16 mouse cellular contexts compared by ENCODE assay signal in the genomic region with DNA sequence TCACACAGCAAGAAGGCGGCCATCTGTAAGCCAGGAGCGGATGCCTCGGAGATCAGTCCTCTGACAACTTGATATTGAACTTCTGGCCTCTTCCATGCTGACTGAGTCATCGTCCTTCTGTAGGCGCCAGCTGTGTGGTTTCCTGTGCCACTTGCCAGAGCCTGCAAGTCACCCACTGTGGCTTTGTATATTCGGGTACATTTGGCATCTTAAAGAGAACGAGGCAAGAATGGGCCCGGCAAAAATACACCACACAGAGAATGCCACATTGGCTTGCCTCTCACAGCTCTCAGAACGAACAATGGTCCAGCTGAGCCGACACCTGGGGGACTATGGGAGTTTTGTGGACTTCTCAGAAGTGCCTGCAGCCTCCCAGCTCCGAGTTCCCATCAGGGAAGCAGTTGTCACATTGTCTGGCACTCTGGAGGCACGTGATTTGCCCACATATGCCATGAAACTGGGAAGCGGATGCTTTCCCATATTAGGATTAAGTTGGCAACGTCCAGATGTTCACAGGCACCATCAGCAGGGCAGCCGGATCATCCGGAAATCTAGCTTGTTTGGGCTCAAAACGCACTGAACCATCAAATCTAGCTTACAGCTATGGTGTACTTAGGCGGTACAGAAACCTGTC. TPM values are rescaled to one million over a fixed set of nuclear protein-coding genes. Genes with fewer than 3 reads are reported as not detected.
A peak's percentile ranks its signal among the peaks of the same experiment; 100 is the strongest.
DNase-seq lines count a peak whose midpoint lies in the region; ATAC-seq and TF ChIP-seq lines count a peak whose summit lies in the region.
"Had no signal": no experiment of that assay in that cellular context is flagged by ENCODE, and none has a peak within 500 bp of the region (broad histone marks: within the 10 kb centered on the region; RNA-seq: fewer than 3 reads in every experiment).

No protein-coding gene starts in this region.

- H3K27ac ChIP-seq in forebrain, postnatal 0 days (ENCODE audit: low read depth, low read length): no peak overlapping the region
- H3K27ac ChIP-seq in forebrain, embryonic 16.5 days (ENCODE audit: low read length): no peak overlapping the region
- no peak overlapping the region for H3K27ac ChIP-seq in lung, postnatal 0 days (ENCODE audit: low read length)
- H3K27ac ChIP-seq in intestine, embryonic 15.5 days: no peak overlapping the region
- H3K27ac ChIP-seq: embryonic facial prominence, embryonic 13.5 days; forebrain, embryonic 12.5 days; liver, embryonic 13.5 days had no signal

- ATAC-seq in forebrain, postnatal 0 days: peak; percentile 53; the same call in 1 of the 2 replicates
- no peak for ATAC-seq in forebrain, embryonic 16.5 days
- no peak for ATAC-seq in lung, postnatal 0 days
- ATAC-seq in intestine, embryonic 15.5 days: no peak
- ATAC-seq: activated CD4-positive, CD25-positive, alpha-beta regulatory T cell, adult 4 months had no signal

- H3K27me3 ChIP-seq in forebrain, postnatal 0 days (ENCODE audit: insufficient read depth, low read length): no peaks in the 10 kb centered on the region
- no peaks in the 10 kb centered on the region for H3K27me3 ChIP-seq in forebrain, embryonic 16.5 days (replicated peaks; ENCODE audit: control insufficient read depth, insufficient read depth, low read length)
- no peaks in the 10 kb centered on the region for H3K27me3 ChIP-seq in lung, postnatal 0 days (replicated peaks; ENCODE audit: insufficient read depth, low read length)
- H3K27me3 ChIP-seq in intestine, embryonic 15.5 days (replicated peaks): no peaks in the 10 kb centered on the region
- H3K27me3 ChIP-seq: embryonic facial prominence, embryonic 13.5 days; forebrain, embryonic 12.5 days; liver, embryonic 13.5 days had no signal

- TF ChIP-seq CTCF in forebrain, postnatal 0 days (IDR thresholded peaks at IDR 0.05; ENCODE audit: low read depth): no peak
- TF ChIP-seq CTCF in lung, postnatal 0 days (IDR thresholded peaks at IDR 0.05): no peak

- no peaks in the 10 kb centered on the region for H3K36me3 ChIP-seq in forebrain, postnatal 0 days (ENCODE audit: insufficient read depth)
- H3K36me3 ChIP-seq in forebrain, embryonic 16.5 days (ENCODE audit: control insufficient read depth, insufficient read depth): no peaks in the 10 kb centered on the region
- no peaks in the 10 kb centered on the region for H3K36me3 ChIP-seq in lung, postnatal 0 days (ENCODE audit: insufficient read depth, low read length)
- H3K36me3 ChIP-seq in intestine, embryonic 15.5 days: no peaks in the 10 kb centered on the region
- H3K36me3 ChIP-seq: embryonic facial prominence, embryonic 13.5 days; forebrain, embryonic 12.5 days; liver, embryonic 13.5 days had no signal

- no peaks in the 10 kb centered on the region for H3K9me3 ChIP-seq in forebrain, postnatal 0 days (ENCODE audit: low read length)
- H3K9me3 ChIP-seq in forebrain, embryonic 16.5 days (ENCODE audit: control insufficient read depth, low read length): no peaks in the 10 kb centered on the region
- H3K9me3 ChIP-seq in lung, postnatal 0 days (ENCODE audit: low read length): no peaks in the 10 kb centered on the region
- no peaks in the 10 kb centered on the region for H3K9me3 ChIP-seq in intestine, embryonic 15.5 days
- H3K9me3 ChIP-seq: embryonic facial prominence, embryonic 13.5 days; forebrain, embryonic 12.5 days; liver, embryonic 13.5 days had no signal

- H3K9ac ChIP-seq in forebrain, postnatal 0 days: no peak overlapping the region
- no peak overlapping the region for H3K9ac ChIP-seq in forebrain, embryonic 16.5 days (replicated peaks; ENCODE audit: low read depth, low read length)
- no peak overlapping the region for H3K9ac ChIP-seq in lung, postnatal 0 days (replicated peaks; ENCODE audit: low read depth)
- H3K9ac ChIP-seq in intestine, embryonic 15.5 days: no peak overlapping the region
- H3K9ac ChIP-seq: embryonic facial prominence, embryonic 13.5 days; forebrain, embryonic 12.5 days; liver, embryonic 13.5 days had no signal

- H3K4me2 ChIP-seq in forebrain, postnatal 0 days (ENCODE audit: low read depth): no peak overlapping the region
- no peak overlapping the region for H3K4me2 ChIP-seq in forebrain, embryonic 16.5 days (ENCODE audit: low read length)
- H3K4me2 ChIP-seq in lung, postnatal 0 days (replicated peaks; ENCODE audit: low read depth, low read length): no peak overlapping the region
- H3K4me2 ChIP-seq in intestine, embryonic 15.5 days (replicated peaks): no peak overlapping the region
- H3K4me2 ChIP-seq: embryonic facial prominence, embryonic 13.5 days; forebrain, embryonic 12.5 days; liver, embryonic 13.5 days had no signal

- no peaks in the 10 kb centered on the region for H3K4me1 ChIP-seq in forebrain, postnatal 0 days (ENCODE audit: insufficient read depth)
- H3K4me1 ChIP-seq in forebrain, embryonic 16.5 days (replicated peaks; ENCODE audit: control insufficient read depth, insufficient read depth, low read length): peaks cover 6% of the 10 kb centered on the region
- H3K4me1 ChIP-seq in lung, postnatal 0 days (ENCODE audit: insufficient read depth, low read depth, low read length): no peaks in the 10 kb centered on the region
- H3K4me1 ChIP-seq in intestine, embryonic 15.5 days (replicated peaks): no peaks in the 10 kb centered on the region
- H3K4me1 ChIP-seq: embryonic facial prominence, embryonic 13.5 days; forebrain, embryonic 12.5 days; liver, embryonic 13.5 days had no signal

- no peak overlapping the region for H3K4me3 ChIP-seq in forebrain, postnatal 0 days (ENCODE audit: low read depth, low read length)
- H3K4me3 ChIP-seq in forebrain, embryonic 16.5 days (replicated peaks; ENCODE audit: low read length): no peak overlapping the region
- no peak overlapping the region for H3K4me3 ChIP-seq in lung, postnatal 0 days (ENCODE audit: low read depth, low read length)
- H3K4me3 ChIP-seq in intestine, embryonic 15.5 days (replicated peaks): no peak overlapping the region
- H3K4me3 ChIP-seq: embryonic facial prominence, embryonic 13.5 days; forebrain, embryonic 12.5 days; liver, embryonic 13.5 days had no signal

- no peak for TF ChIP-seq EP300 in lung, postnatal 0 days (IDR thresholded peaks at IDR 0.05)

- no peak for DNase-seq in forebrain, postnatal 0 days
- peak; percentile 31 for DNase-seq in lung, postnatal 10 days
- no peak for DNase-seq in lung, postnatal 0 days (ENCODE audit: low spot score)
- peak; percentile 94 for DNase-seq in 416B (ENCODE audit: low read depth)
- DNase-seq in layer of hippocampus, postnatal 14 days (ENCODE audit: low spot score in 2 of 2): peak; percentile 31 to 33
- DNase-seq in urinary bladder, postnatal 10 days (ENCODE audit: low spot score): no peak
- DNase-seq: cerebellum, adult 9-10 months; kidney, adult 11 months; kidney, postnatal 25 days; liver, embryonic 13.5 days had no signal

- whole genome bisulfite sequencing in forebrain, postnatal 0 days: 61% methylated on average over 18 of the region's 18 CpGs
- 63% methylated on average over 18 of the region's 18 CpGs for WGBS in forebrain, embryonic 16.5 days
- WGBS in lung, postnatal 0 days: 70% methylated on average over 18 of the region's 18 CpGs
- 85% methylated on average over 18 of the region's 18 CpGs for WGBS in intestine, embryonic 15.5 days

RNA-seq across cellular contexts. Expression of a gene that starts 38.9 kb away (rescaled TPM):
- 10.3 and 14.4 TPM in 2 replicates for total RNA-seq in forebrain, postnatal 0 days (2014; rRNA removed)
- 8.8 and 12.1 TPM in 2 replicates for polyA plus RNA-seq in forebrain, postnatal 0 days (2015; fragmentation: Nextera tagmentation; extraction: Ambion mirVana)
- polyA plus RNA-seq in forebrain, embryonic 16.5 days (2015; fragmentation: Nextera tagmentation; extraction: Ambion mirVana): 8.0 and 9.0 TPM in 2 replicates
- not detected in 2 replicates for polyA plus RNA-seq in lung, postnatal 0 days (2015; fragmentation: Nextera tagmentation; extraction: Ambion mirVana)
- total RNA-seq in layer of hippocampus, postnatal 14 days (2021): 10 to 100 TPM; 20.9 to 24.7 TPM
- polyA plus RNA-seq in intestine, embryonic 15.5 days (2015; fragmentation: Nextera tagmentation; extraction: Ambion mirVana): 0.63 and 0.76 TPM in 2 replicates
- polyA plus RNA-seq: activated CD4-positive, CD25-positive, alpha-beta regulatory T cell, adult 4 months; thymus, postnatal 0 days had no signal

Comparison
In these comparisons a context has a peak if more than half of its experiments do, and no peak if none do; other contexts are left out.
1. DNase-seq: peak in lung, postnatal 10 days (single experiment), 416B (single experiment) and layer of hippocampus, postnatal 14 days (2 of 2); none in forebrain, postnatal 0 days (single experiment), lung, postnatal 0 days (single experiment) and urinary bladder, postnatal 10 days (single experiment).